ENCODE assay signal across 11 mouse cellular contexts in genomic region chr6:86078361-86079010, GRCm38 (mm10). TPM values are rescaled to one million over a fixed set of nuclear protein-coding genes. Genes with fewer than 3 reads are reported as not detected.
DNase-seq lines count a peak whose midpoint lies in the region; ATAC-seq and TF ChIP-seq lines count a peak whose summit lies in the region.
"Had no signal": no experiment of that assay in that cellular context is flagged by ENCODE, and none has a peak within 500 bp of the region (broad histone marks: within the 10 kb centered on the region; RNA-seq: fewer than 3 reads in every experiment).

No protein-coding gene starts in this region.

- H3K9me3 ChIP-seq in midbrain, embryonic 13.5 days = no peaks in the 10 kb centered on the region
- H3K9me3 ChIP-seq: hindbrain, embryonic 15.5 days; limb, embryonic 15.5 days had no signal

- H3K27me3 ChIP-seq in midbrain, embryonic 13.5 days = no peaks in the 10 kb centered on the region
- H3K27me3 ChIP-seq: hindbrain, embryonic 15.5 days; limb, embryonic 15.5 days had no signal

- ATAC-seq in erythroblast, adult 5-6 weeks (replicated peaks; ENCODE audit: low FRiP score, poor library complexity, severe bottlenecking) = peak; percentile 35
- ATAC-seq in midbrain, embryonic 13.5 days = 0 out of 2 replicates have a peak, but pooled peaks have one; percentile 10

- peaks cover 9% of the 10 kb centered on the region for H3K36me3 ChIP-seq in midbrain, embryonic 13.5 days
- H3K36me3 ChIP-seq: hindbrain, embryonic 15.5 days; limb, embryonic 15.5 days had no signal

- H3K9ac ChIP-seq in midbrain, embryonic 13.5 days (replicated peaks) = no peak overlapping the region
- H3K9ac ChIP-seq: hindbrain, embryonic 15.5 days; limb, embryonic 15.5 days had no signal

- peaks cover 4% of the 10 kb centered on the region; the same call in 1 of the 2 replicates for H3K4me1 ChIP-seq in bone marrow, adult 2 months (ENCODE audit: control insufficient read depth, insufficient read depth, low read length)
- H3K4me1 ChIP-seq in midbrain, embryonic 13.5 days (replicated peaks) = peaks cover 58% of the 10 kb centered on the region
- H3K4me1 ChIP-seq: limb, embryonic 15.5 days had no signal

- 60% methylated on average over 1 of the region's 1 CpGs for WGBS in bone marrow, adult 2 months
- 90% methylated on average over 1 of the region's 1 CpGs for WGBS in midbrain, embryonic 13.5 days

- no peak overlapping the region for H3K4me3 ChIP-seq in layer of hippocampus, adult 2 months
- peak overlapping the region; percentile 73 for H3K4me3 ChIP-seq in bone marrow, adult 2 months (replicated peaks; ENCODE audit: control insufficient read depth, low read depth, low read length)
- no peak overlapping the region for H3K4me3 ChIP-seq in midbrain, embryonic 13.5 days (replicated peaks)
- H3K4me3 ChIP-seq: hindbrain, embryonic 15.5 days; limb, embryonic 15.5 days had no signal

- TF ChIP-seq CTCF in layer of hippocampus, adult 2 months (conservative IDR thresholded peaks at IDR 0.05) = no peak
- no peak for TF ChIP-seq CTCF in bone marrow, adult 2 months (IDR thresholded peaks at IDR 0.05; ENCODE audit: control insufficient read depth, insufficient read depth, low read length)

- no peak for TF ChIP-seq POLR2A in bone marrow, adult 2 months (IDR thresholded peaks at IDR 0.05; ENCODE audit: borderline replicate concordance, control insufficient read depth, low read depth, low read length)

- DNase-seq in layer of hippocampus, adult 2 months (ENCODE audit: low spot score in 2 of 2) = no peak
- DNase-seq in layer of hippocampus, adult 9-10 months (ENCODE audit: low spot score) = no peak
- DNase-seq in thymus, postnatal 25 days = no peak
- DNase-seq in cerebellum, postnatal 25 days = no peak
- DNase-seq: gastrocnemius, postnatal 14 days; thymus, postnatal 36 days had no signal

- no peak overlapping the region for H3K4me2 ChIP-seq in midbrain, embryonic 13.5 days (replicated peaks)
- H3K4me2 ChIP-seq: hindbrain, embryonic 15.5 days; limb, embryonic 15.5 days had no signal

- H3K27ac ChIP-seq in layer of hippocampus, adult 2 months = peak overlapping the region; percentile 81
- H3K27ac ChIP-seq in bone marrow, adult 2 months (ENCODE audit: control insufficient read depth, insufficient read depth, low read depth, low read length, poor library complexity) = peak overlapping the region; percentile 60
- H3K27ac ChIP-seq in midbrain, embryonic 13.5 days = 0 out of 2 replicates have a peak overlapping the region, but pooled peaks have one; percentile 22
- H3K27ac ChIP-seq: hindbrain, embryonic 15.5 days; limb, embryonic 15.5 days had no signal

RNA-seq across cellular contexts. Expression of gene Add2, which starts 50.0 kb away (rescaled TPM):
- total RNA-seq in layer of hippocampus, adult 2 months (2021) = 100 to 1,000 TPM; 277 to 286 TPM
- polyA plus RNA-seq in bone marrow, adult 2 months (2011; ENCODE audit: insufficient read depth, insufficient read length, low replicate concordance, missing spikeins) = 87.6 and 91.8 TPM in 2 replicates
- 126 and 151 TPM in 2 replicates for total RNA-seq in erythroblast, adult 5-6 weeks (2015; ENCODE audit: low replicate concordance)
- total RNA-seq in erythroblast, adult 5-6 weeks (2017; ENCODE audit: low replicate concordance) = 256 and 310 TPM in 2 replicates
- polyA plus RNA-seq in midbrain, embryonic 13.5 days (2015; fragmentation: Nextera tagmentation; extraction: Ambion mirVana) = 200 and 208 TPM in 2 replicates

Comparison
In these comparisons a context has a peak if more than half of its experiments do, and no peak if none do; other contexts are left out.
1. H3K27ac ChIP-seq: peak in every context shown above with its lines; median percentile 81 in layer of hippocampus, adult 2 months; 60 in bone marrow, adult 2 months; 22 in midbrain, embryonic 13.5 days.